Mouse (Mus musculus) bone marrow, adult 2 months (tissue): ENCODE results near the gene Podxl2.

ENCODE experiments used
- CTCF ChIP-seq: fragments of 200-500 bp; IDR thresholded peaks from 2 replicates; pipeline ENCODE4 v1.5.1; 2011; ENCODE audit warnings: low read length, control low read depth; ENCODE audit not compliant: control insufficient read depth, insufficient read depth
- POLR2A ChIP-seq: fragments of 200-500 bp; IDR thresholded peaks from 2 replicates; pipeline ENCODE4 v1.6.1; 2011; ENCODE audit warnings: low read depth, mild to moderate bottlenecking, control low read depth, low read length, borderline replicate concordance; ENCODE audit not compliant: control insufficient read depth

DNA sequence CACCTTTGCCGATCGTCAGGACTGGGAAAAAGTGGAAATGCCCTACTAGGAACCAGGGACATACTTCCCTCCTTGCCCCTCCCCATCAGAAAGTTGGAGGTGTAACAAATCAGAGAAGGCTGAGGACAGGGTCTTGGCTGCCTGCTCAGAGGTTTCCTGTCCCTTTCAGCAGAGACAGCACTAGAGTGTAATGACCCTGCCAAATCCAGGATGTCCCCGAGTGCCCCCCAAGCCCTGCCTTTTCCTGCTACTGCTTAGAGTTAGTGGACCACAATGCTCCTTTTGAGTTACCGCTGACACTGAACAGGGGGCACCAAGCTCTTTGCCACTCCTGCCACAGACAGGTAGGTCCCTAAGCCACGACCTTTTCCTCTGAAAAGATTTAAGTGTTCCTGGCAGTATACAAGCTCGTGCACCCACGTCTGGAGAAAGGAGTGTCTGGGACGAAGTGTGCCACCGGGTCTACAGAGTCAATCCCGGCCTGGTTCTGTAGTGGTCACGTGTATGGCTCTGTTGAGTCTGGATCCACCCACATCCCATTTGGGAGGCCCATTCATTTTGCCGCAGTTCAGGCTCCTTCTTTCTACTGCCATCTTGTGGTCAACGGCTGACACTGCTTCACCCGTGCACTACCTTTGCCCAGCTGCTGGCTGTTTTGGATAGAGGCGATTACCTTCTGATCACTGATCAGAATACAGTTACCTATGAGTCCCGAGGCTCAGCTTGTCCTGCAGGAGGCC, 31.7 kb upstream of the Podxl2 start:
- TF ChIP-seq POLR2A (no peak), CTCF (peak; percentile 94)
